In genomic region chr13:40708271-40708670, GRCm38 (mm10) we compare ENCODE assay signal across 20 mouse cellular contexts. TPM values are rescaled to one million over a fixed set of nuclear protein-coding genes. Genes with fewer than 3 reads are reported as not detected.
DNase-seq lines count a peak whose midpoint lies in the region; ATAC-seq lines count a peak whose summit lies in the region.
"Had no signal": no experiment of that assay in that cellular context is flagged by ENCODE, and none has a peak within 500 bp of the region (broad histone marks: within the 10 kb centered on the region; RNA-seq: fewer than 3 reads in every experiment).

No protein-coding gene starts in this region.

- H3K4me2 ChIP-seq in midbrain, embryonic 12.5 days (replicated peaks): no peak overlapping the region
- no peak overlapping the region for H3K4me2 ChIP-seq in midbrain, embryonic 16.5 days (ENCODE audit: low read length)
- H3K4me2 ChIP-seq in embryonic facial prominence, embryonic 11.5 days (ENCODE audit: low read depth, low read length): no peak overlapping the region
- no peak overlapping the region for H3K4me2 ChIP-seq in neural tube, embryonic 11.5 days (ENCODE audit: low read depth)
- H3K4me2 ChIP-seq in kidney, embryonic 15.5 days: no peak overlapping the region
- H3K4me2 ChIP-seq: intestine, embryonic 15.5 days had no signal

- H3K9me3 ChIP-seq in heart, embryonic 10.5 days: no peaks in the 10 kb centered on the region
- H3K9me3 ChIP-seq in midbrain, embryonic 12.5 days: no peaks in the 10 kb centered on the region
- H3K9me3 ChIP-seq in midbrain, embryonic 16.5 days (replicated peaks; ENCODE audit: control insufficient read depth, low read length, poor library complexity, severe bottlenecking): no peaks in the 10 kb centered on the region
- H3K9me3 ChIP-seq in embryonic facial prominence, embryonic 11.5 days (replicated peaks; ENCODE audit: control insufficient read depth, low read length): no peaks in the 10 kb centered on the region
- H3K9me3 ChIP-seq in neural tube, embryonic 11.5 days (ENCODE audit: control insufficient read depth, low read length): no peaks in the 10 kb centered on the region
- H3K9me3 ChIP-seq in kidney, embryonic 15.5 days (replicated peaks): no peaks in the 10 kb centered on the region
- H3K9me3 ChIP-seq: G1E; intestine, embryonic 15.5 days had no signal

- DNase-seq in heart, embryonic 10.5 days (ENCODE audit: low spot score): peak; percentile 65
- no peak for DNase-seq in heart, adult 9 months (ENCODE audit: low spot score in 2 of 2)
- peak; percentile 40 for DNase-seq in embryonic facial prominence, embryonic 11.5 days (ENCODE audit: low spot score)
- DNase-seq in neural tube, embryonic 11.5 days (ENCODE audit: low spot score): peak; percentile 40
- DNase-seq: adrenal gland, adult 2 months; B cell, adult 2 months; cerebellum, adult 11 months; gastrocnemius, postnatal 36 days; kidney, adult 8-10 months; kidney, postnatal 14 days; thymus, adult 18-20 months; thymus, postnatal 36 days had no signal

- WGBS in heart, embryonic 10.5 days: 2% methylated on average over 5 of the region's 5 CpGs
- WGBS in midbrain, embryonic 12.5 days: 0% methylated on average over 5 of the region's 5 CpGs
- WGBS in midbrain, embryonic 16.5 days: 1% methylated on average over 5 of the region's 5 CpGs
- 2% methylated on average over 5 of the region's 5 CpGs for WGBS in embryonic facial prominence, embryonic 11.5 days
- WGBS in neural tube, embryonic 11.5 days: under 1% methylated on average over 5 of the region's 5 CpGs
- 5% methylated on average over 5 of the region's 5 CpGs for WGBS in kidney, embryonic 15.5 days

- no peaks in the 10 kb centered on the region for H3K36me3 ChIP-seq in heart, embryonic 10.5 days
- H3K36me3 ChIP-seq in midbrain, embryonic 12.5 days: no peaks in the 10 kb centered on the region
- no peaks in the 10 kb centered on the region for H3K36me3 ChIP-seq in midbrain, embryonic 16.5 days (ENCODE audit: control insufficient read depth, insufficient read depth, low read length)
- no peaks in the 10 kb centered on the region for H3K36me3 ChIP-seq in embryonic facial prominence, embryonic 11.5 days (replicated peaks; ENCODE audit: control insufficient read depth, insufficient read depth, low read depth, low read length)
- H3K36me3 ChIP-seq in neural tube, embryonic 11.5 days (ENCODE audit: control insufficient read depth, insufficient read depth, low read length): no peaks in the 10 kb centered on the region
- no peaks in the 10 kb centered on the region for H3K36me3 ChIP-seq in kidney, embryonic 15.5 days
- H3K36me3 ChIP-seq: G1E; intestine, embryonic 15.5 days had no signal

- no peak overlapping the region for H3K9ac ChIP-seq in midbrain, embryonic 12.5 days (replicated peaks)
- no peak overlapping the region for H3K9ac ChIP-seq in midbrain, embryonic 16.5 days (ENCODE audit: low read depth, low read length)
- no peak overlapping the region for H3K9ac ChIP-seq in embryonic facial prominence, embryonic 11.5 days (replicated peaks; ENCODE audit: low read length)
- no peak overlapping the region for H3K9ac ChIP-seq in neural tube, embryonic 11.5 days (ENCODE audit: low read length)
- no peak overlapping the region for H3K9ac ChIP-seq in kidney, embryonic 15.5 days
- H3K9ac ChIP-seq: intestine, embryonic 15.5 days had no signal

- H3K27me3 ChIP-seq in heart, embryonic 10.5 days (ENCODE audit: insufficient read depth, poor library complexity, severe bottlenecking): peaks cover 96% of the 10 kb centered on the region
- H3K27me3 ChIP-seq in midbrain, embryonic 12.5 days: peaks cover 94% of the 10 kb centered on the region
- H3K27me3 ChIP-seq in midbrain, embryonic 16.5 days (ENCODE audit: control insufficient read depth, insufficient read depth, low read depth, low read length): peaks cover 54% of the 10 kb centered on the region
- peaks cover 43% of the 10 kb centered on the region for H3K27me3 ChIP-seq in embryonic facial prominence, embryonic 11.5 days (ENCODE audit: control insufficient read depth, insufficient read depth, low read length)
- H3K27me3 ChIP-seq in neural tube, embryonic 11.5 days (ENCODE audit: control insufficient read depth, insufficient read depth, low read length): peaks cover 96% of the 10 kb centered on the region
- H3K27me3 ChIP-seq in kidney, embryonic 15.5 days: peaks cover 100% of the 10 kb centered on the region
- H3K27me3 ChIP-seq: CH12.LX, Patski had no signal

- ATAC-seq in midbrain, embryonic 12.5 days (ENCODE audit: low FRiP score, low read depth): no peak
- ATAC-seq in midbrain, embryonic 16.5 days: no peak
- no peak for ATAC-seq in embryonic facial prominence, embryonic 11.5 days (replicated peaks; ENCODE audit: insufficient number of reproducible peaks, low FRiP score, low TSS enrichment, low read depth)
- ATAC-seq in neural tube, embryonic 11.5 days (ENCODE audit: insufficient read depth, low FRiP score, low TSS enrichment): no peak
- ATAC-seq in kidney, embryonic 15.5 days (replicated peaks; ENCODE audit: low FRiP score): no peak
- ATAC-seq: intestine, embryonic 15.5 days; Patski had no signal

- no peak overlapping the region for H3K27ac ChIP-seq in heart, embryonic 10.5 days
- peak overlapping the region; percentile 30; the same call in 1 of the 2 replicates for H3K27ac ChIP-seq in midbrain, embryonic 12.5 days (replicated peaks)
- no peak overlapping the region for H3K27ac ChIP-seq in midbrain, embryonic 16.5 days (ENCODE audit: low read length)
- no peak overlapping the region for H3K27ac ChIP-seq in embryonic facial prominence, embryonic 11.5 days (replicated peaks; ENCODE audit: low read depth, low read length)
- 0 out of 2 replicates have a peak overlapping the region, but pooled peaks have one; percentile 36 for H3K27ac ChIP-seq in neural tube, embryonic 11.5 days (ENCODE audit: low read depth, low read length)
- H3K27ac ChIP-seq in kidney, embryonic 15.5 days: no peak overlapping the region
- H3K27ac ChIP-seq: intestine, embryonic 15.5 days had no signal

- no peak overlapping the region for H3K4me3 ChIP-seq in heart, embryonic 10.5 days
- H3K4me3 ChIP-seq in midbrain, embryonic 12.5 days: no peak overlapping the region
- no peak overlapping the region for H3K4me3 ChIP-seq in midbrain, embryonic 16.5 days (ENCODE audit: low read depth, low read length)
- H3K4me3 ChIP-seq in embryonic facial prominence, embryonic 11.5 days (ENCODE audit: low read depth, low read length): no peak overlapping the region
- no peak overlapping the region for H3K4me3 ChIP-seq in neural tube, embryonic 11.5 days (ENCODE audit: low read depth, low read length)
- H3K4me3 ChIP-seq in kidney, embryonic 15.5 days (replicated peaks): no peak overlapping the region
- H3K4me3 ChIP-seq: intestine, embryonic 15.5 days had no signal

- H3K4me1 ChIP-seq in heart, embryonic 10.5 days: peaks cover 19% of the 10 kb centered on the region; the same call in 1 of the 2 replicates
- peaks cover 27% of the 10 kb centered on the region for H3K4me1 ChIP-seq in midbrain, embryonic 12.5 days
- H3K4me1 ChIP-seq in midbrain, embryonic 16.5 days (ENCODE audit: control insufficient read depth, insufficient read depth, low read length): peaks cover 6% of the 10 kb centered on the region; the same call in 1 of the 2 replicates
- H3K4me1 ChIP-seq in embryonic facial prominence, embryonic 11.5 days (ENCODE audit: control insufficient read depth, insufficient read depth, low read length): peaks cover 3% of the 10 kb centered on the region; the same call in 1 of the 2 replicates
- peaks cover 5% of the 10 kb centered on the region; the same call in 1 of the 2 replicates for H3K4me1 ChIP-seq in neural tube, embryonic 11.5 days (ENCODE audit: control insufficient read depth, insufficient read depth, low read length)
- H3K4me1 ChIP-seq in kidney, embryonic 15.5 days: peaks cover 24% of the 10 kb centered on the region

RNA-seq across cellular contexts. Expression of gene Tfap2a, which starts 29.9 kb away (rescaled TPM):
- 1.0 and 1.6 TPM in 2 replicates for polyA plus RNA-seq in heart, embryonic 10.5 days (2016; fragmentation: Nextera tagmentation; extraction: Ambion mirVana)
- polyA plus RNA-seq in midbrain, embryonic 12.5 days (2016; fragmentation: Nextera tagmentation; extraction: Ambion mirVana): 5.9 and 6.3 TPM in 2 replicates
- polyA plus RNA-seq in midbrain, embryonic 16.5 days (2015; fragmentation: Nextera tagmentation; extraction: Ambion mirVana): 2.3 and 2.8 TPM in 2 replicates
- polyA plus RNA-seq in embryonic facial prominence, embryonic 11.5 days (2014; fragmentation: Nextera tagmentation; extraction: Ambion mirVana): 7.7 and 8.4 TPM in 2 replicates
- polyA plus RNA-seq in neural tube, embryonic 11.5 days (2014; fragmentation: Nextera tagmentation; extraction: Ambion mirVana): 12.9 and 13.7 TPM in 2 replicates
- polyA plus RNA-seq in kidney, embryonic 15.5 days (2015; fragmentation: Nextera tagmentation; extraction: Ambion mirVana): 2.8 and 4.1 TPM in 2 replicates
- polyA plus RNA-seq: liver, embryonic 16.5 days had no signal

Comparison
In these comparisons a context has a peak if more than half of its experiments do, and no peak if none do; other contexts are left out.
1. DNase-seq: peak in heart, embryonic 10.5 days (single experiment), embryonic facial prominence, embryonic 11.5 days (single experiment) and neural tube, embryonic 11.5 days (single experiment); none in heart, adult 9 months (0 of 2).
2. H3K27ac ChIP-seq: peak in midbrain, embryonic 12.5 days (single experiment) and neural tube, embryonic 11.5 days (single experiment); none in heart, embryonic 10.5 days (single experiment), midbrain, embryonic 16.5 days (single experiment), embryonic facial prominence, embryonic 11.5 days (single experiment) and kidney, embryonic 15.5 days (single experiment).